28 mouse cellular contexts compared by ENCODE assay signal in the genomic region with DNA sequence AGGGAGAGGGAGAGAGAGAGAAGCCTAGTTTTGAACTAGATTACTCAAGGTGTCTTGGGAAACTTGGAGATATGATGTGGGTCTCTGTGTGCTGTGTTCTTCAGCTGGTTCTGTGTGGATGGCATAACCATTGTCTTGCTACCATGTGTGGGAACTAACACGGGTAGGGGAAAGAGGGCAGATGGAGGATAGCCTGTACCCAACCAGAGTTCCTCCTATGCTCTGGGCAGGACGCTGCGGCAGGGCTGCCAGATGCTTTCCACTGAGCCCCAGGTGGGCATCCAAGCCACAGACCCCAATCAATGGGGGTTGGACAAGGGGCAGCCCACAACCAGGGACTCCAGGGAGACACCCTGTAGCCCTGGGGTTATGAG. TPM values are rescaled to one million over a fixed set of nuclear protein-coding genes. Genes with fewer than 3 reads are reported as not detected.
DNase-seq lines count a peak whose midpoint lies in the region; ATAC-seq and TF ChIP-seq lines count a peak whose summit lies in the region.
"Had no signal": no experiment of that assay in that cellular context is flagged by ENCODE, and none has a peak within 500 bp of the region (broad histone marks: within the 10 kb centered on the region; RNA-seq: fewer than 3 reads in every experiment).

No protein-coding gene starts in this region.

- H3K36me3 ChIP-seq in hindbrain, embryonic 12.5 days = no peaks in the 10 kb centered on the region
- no peaks in the 10 kb centered on the region for H3K36me3 ChIP-seq in hindbrain, postnatal 0 days (ENCODE audit: insufficient read depth, low read length)
- no peaks in the 10 kb centered on the region for H3K36me3 ChIP-seq in midbrain, embryonic 11.5 days (ENCODE audit: control insufficient read depth, insufficient read depth, low read length)
- H3K36me3 ChIP-seq in midbrain, embryonic 15.5 days (replicated peaks) = no peaks in the 10 kb centered on the region
- H3K36me3 ChIP-seq in embryonic facial prominence, embryonic 14.5 days (ENCODE audit: control insufficient read depth, insufficient read depth, low read length) = no peaks in the 10 kb centered on the region
- H3K36me3 ChIP-seq in midbrain, embryonic 14.5 days (ENCODE audit: control insufficient read depth, insufficient read depth, low read length) = no peaks in the 10 kb centered on the region
- H3K36me3 ChIP-seq: embryonic facial prominence, embryonic 15.5 days; heart, embryonic 12.5 days; limb, embryonic 13.5 days; lung, embryonic 15.5 days; neural tube, embryonic 15.5 days had no signal

- H3K4me3 ChIP-seq in hindbrain, embryonic 12.5 days = no peak overlapping the region
- H3K4me3 ChIP-seq in hindbrain, postnatal 0 days (ENCODE audit: low read length) = no peak overlapping the region
- H3K4me3 ChIP-seq in midbrain, embryonic 11.5 days (ENCODE audit: low read depth, low read length) = no peak overlapping the region
- no peak overlapping the region for H3K4me3 ChIP-seq in midbrain, embryonic 15.5 days
- H3K4me3 ChIP-seq in embryonic facial prominence, embryonic 14.5 days (ENCODE audit: low read depth, low read length) = no peak overlapping the region
- H3K4me3 ChIP-seq in midbrain, embryonic 14.5 days (replicated peaks; ENCODE audit: low read depth, low read length) = no peak overlapping the region
- H3K4me3 ChIP-seq: embryonic facial prominence, embryonic 15.5 days; heart, embryonic 12.5 days; limb, embryonic 13.5 days; lung, embryonic 15.5 days; neural tube, embryonic 15.5 days had no signal

- H3K4me1 ChIP-seq in hindbrain, embryonic 12.5 days = no peaks in the 10 kb centered on the region
- H3K4me1 ChIP-seq in hindbrain, postnatal 0 days (ENCODE audit: insufficient read depth, low read length) = no peaks in the 10 kb centered on the region
- H3K4me1 ChIP-seq in midbrain, embryonic 11.5 days (ENCODE audit: control insufficient read depth, insufficient read depth, low read length) = no peaks in the 10 kb centered on the region
- H3K4me1 ChIP-seq in midbrain, embryonic 15.5 days = no peaks in the 10 kb centered on the region
- H3K4me1 ChIP-seq in embryonic facial prominence, embryonic 14.5 days (ENCODE audit: control insufficient read depth, insufficient read depth, low read length) = no peaks in the 10 kb centered on the region
- no peaks in the 10 kb centered on the region for H3K4me1 ChIP-seq in midbrain, embryonic 14.5 days (ENCODE audit: control insufficient read depth, insufficient read depth, low read length)
- H3K4me1 ChIP-seq: embryonic facial prominence, embryonic 15.5 days; heart, embryonic 12.5 days; limb, embryonic 13.5 days; lung, embryonic 15.5 days; neural tube, embryonic 15.5 days had no signal

- H3K9me3 ChIP-seq in hindbrain, embryonic 12.5 days (replicated peaks) = no peaks in the 10 kb centered on the region
- no peaks in the 10 kb centered on the region for H3K9me3 ChIP-seq in hindbrain, postnatal 0 days (ENCODE audit: low read length)
- no peaks in the 10 kb centered on the region for H3K9me3 ChIP-seq in midbrain, embryonic 11.5 days (ENCODE audit: control insufficient read depth, low read length)
- H3K9me3 ChIP-seq in midbrain, embryonic 15.5 days = no peaks in the 10 kb centered on the region
- peaks cover 8% of the 10 kb centered on the region; the same call in 1 of the 2 replicates for H3K9me3 ChIP-seq in embryonic facial prominence, embryonic 14.5 days (ENCODE audit: control insufficient read depth, low read length)
- H3K9me3 ChIP-seq in midbrain, embryonic 14.5 days (ENCODE audit: control insufficient read depth, low read length) = no peaks in the 10 kb centered on the region
- H3K9me3 ChIP-seq: embryonic facial prominence, embryonic 15.5 days; limb, embryonic 13.5 days; lung, embryonic 15.5 days; neural tube, embryonic 15.5 days had no signal

- 0 out of 2 replicates have a peak, but pooled peaks have one; percentile 13 for ATAC-seq in hindbrain, embryonic 12.5 days (ENCODE audit: low FRiP score)
- ATAC-seq in hindbrain, postnatal 0 days = no peak
- peak; percentile 46 for ATAC-seq in midbrain, embryonic 11.5 days (ENCODE audit: low FRiP score)
- no peak for ATAC-seq in midbrain, embryonic 15.5 days (replicated peaks)
- ATAC-seq in embryonic facial prominence, embryonic 14.5 days (ENCODE audit: low read depth) = 0 out of 2 replicates have a peak, but pooled peaks have one; percentile 22
- peak; percentile 27; the same call in 1 of the 2 replicates for ATAC-seq in midbrain, embryonic 14.5 days (ENCODE audit: low FRiP score, low TSS enrichment)
- ATAC-seq: activated CD4-positive, CD25-positive, alpha-beta regulatory T cell, adult 4 months; forebrain, embryonic 14.5 days had no signal

- H3K27me3 ChIP-seq in hindbrain, embryonic 12.5 days = no peaks in the 10 kb centered on the region
- H3K27me3 ChIP-seq in hindbrain, postnatal 0 days (ENCODE audit: insufficient read depth, low read length) = no peaks in the 10 kb centered on the region
- no peaks in the 10 kb centered on the region for H3K27me3 ChIP-seq in midbrain, embryonic 11.5 days (ENCODE audit: control insufficient read depth, insufficient read depth, low read length)
- H3K27me3 ChIP-seq in midbrain, embryonic 15.5 days (replicated peaks) = no peaks in the 10 kb centered on the region
- H3K27me3 ChIP-seq in embryonic facial prominence, embryonic 14.5 days (replicated peaks; ENCODE audit: control insufficient read depth, insufficient read depth, low read length) = no peaks in the 10 kb centered on the region
- no peaks in the 10 kb centered on the region for H3K27me3 ChIP-seq in midbrain, embryonic 14.5 days (ENCODE audit: control insufficient read depth, insufficient read depth, low read length)
- H3K27me3 ChIP-seq: embryonic facial prominence, embryonic 15.5 days; heart, embryonic 12.5 days; limb, embryonic 13.5 days; lung, embryonic 15.5 days; neural tube, embryonic 15.5 days had no signal

- no peak for DNase-seq in hindbrain, postnatal 0 days (ENCODE audit: low spot score)
- DNase-seq in midbrain, embryonic 11.5 days (ENCODE audit: low spot score, missing footprints) = no peak
- no peak for DNase-seq in embryonic facial prominence, embryonic 14.5 days (ENCODE audit: low spot score)
- DNase-seq in midbrain, embryonic 14.5 days = no peak
- DNase-seq in adrenal gland, postnatal 36 days = no peak
- DNase-seq in thymus, postnatal 36 days = no peak
- DNase-seq: adrenal gland, adult 2 months; B cell, adult 2 months; cerebellum, adult 9-10 months; gastrocnemius, postnatal 14 days; heart, adult 18-20 months; heart, postnatal 4 days; kidney, adult 11 months; kidney, postnatal 25 days; retina, postnatal 1 day; right cerebral cortex, postnatal 14 days had no signal

- H3K4me2 ChIP-seq in hindbrain, embryonic 12.5 days (replicated peaks) = no peak overlapping the region
- H3K4me2 ChIP-seq in hindbrain, postnatal 0 days (ENCODE audit: low read depth, low read length) = no peak overlapping the region
- H3K4me2 ChIP-seq in midbrain, embryonic 11.5 days = no peak overlapping the region
- no peak overlapping the region for H3K4me2 ChIP-seq in midbrain, embryonic 15.5 days
- H3K4me2 ChIP-seq in embryonic facial prominence, embryonic 14.5 days (ENCODE audit: low read depth, low read length) = no peak overlapping the region
- H3K4me2 ChIP-seq in midbrain, embryonic 14.5 days (ENCODE audit: low read length) = no peak overlapping the region
- H3K4me2 ChIP-seq: embryonic facial prominence, embryonic 15.5 days; heart, embryonic 12.5 days; limb, embryonic 13.5 days; liver, embryonic 11.5 days; lung, embryonic 15.5 days; neural tube, embryonic 15.5 days had no signal

- no peak overlapping the region for H3K27ac ChIP-seq in hindbrain, embryonic 12.5 days
- no peak overlapping the region for H3K27ac ChIP-seq in hindbrain, postnatal 0 days
- H3K27ac ChIP-seq in midbrain, embryonic 11.5 days (ENCODE audit: low read depth, low read length) = no peak overlapping the region
- no peak overlapping the region for H3K27ac ChIP-seq in midbrain, embryonic 15.5 days
- H3K27ac ChIP-seq in embryonic facial prominence, embryonic 14.5 days (replicated peaks; ENCODE audit: low read depth, low read length) = no peak overlapping the region
- no peak overlapping the region for H3K27ac ChIP-seq in midbrain, embryonic 14.5 days (replicated peaks; ENCODE audit: low read depth, low read length)
- H3K27ac ChIP-seq: embryonic facial prominence, embryonic 15.5 days; limb, embryonic 13.5 days; lung, embryonic 15.5 days; neural tube, embryonic 15.5 days had no signal

- TF ChIP-seq CTCF in hindbrain, postnatal 0 days (IDR thresholded peaks at IDR 0.05; ENCODE audit: low read depth) = no peak

- WGBS in hindbrain, embryonic 12.5 days = 21% methylated on average over 3 of the region's 3 CpGs
- 31% methylated on average over 3 of the region's 3 CpGs for WGBS in hindbrain, postnatal 0 days
- WGBS in midbrain, embryonic 11.5 days = 24% methylated on average over 3 of the region's 3 CpGs
- WGBS in midbrain, embryonic 15.5 days = 29% methylated on average over 3 of the region's 3 CpGs
- WGBS in embryonic facial prominence, embryonic 14.5 days = 25% methylated on average over 3 of the region's 3 CpGs
- 27% methylated on average over 3 of the region's 3 CpGs for WGBS in midbrain, embryonic 14.5 days

- no peak overlapping the region for H3K9ac ChIP-seq in hindbrain, embryonic 12.5 days
- H3K9ac ChIP-seq in hindbrain, postnatal 0 days (replicated peaks; ENCODE audit: low read length) = no peak overlapping the region
- H3K9ac ChIP-seq in midbrain, embryonic 11.5 days (ENCODE audit: low read length) = no peak overlapping the region
- no peak overlapping the region for H3K9ac ChIP-seq in midbrain, embryonic 15.5 days
- no peak overlapping the region for H3K9ac ChIP-seq in embryonic facial prominence, embryonic 14.5 days (ENCODE audit: low read depth, low read length)
- no peak overlapping the region for H3K9ac ChIP-seq in midbrain, embryonic 14.5 days (replicated peaks; ENCODE audit: low read length)
- H3K9ac ChIP-seq: embryonic facial prominence, embryonic 15.5 days; heart, embryonic 12.5 days; limb, embryonic 13.5 days; lung, embryonic 15.5 days; neural tube, embryonic 15.5 days had no signal

RNA-seq across cellular contexts. Expression of a gene that starts 29.8 kb away (rescaled TPM):
- 2.5 and 3.0 TPM in 2 replicates for polyA plus RNA-seq in hindbrain, embryonic 12.5 days (2016; fragmentation: Nextera tagmentation; extraction: Ambion mirVana)
- 50.8 and 61.0 TPM in 2 replicates for total RNA-seq in hindbrain, postnatal 0 days (2014; rRNA removed)
- 12.3 and 13.5 TPM in 2 replicates for polyA plus RNA-seq in hindbrain, postnatal 0 days (2015; fragmentation: Nextera tagmentation; extraction: Ambion mirVana)
- 0.42 and 0.57 TPM in 2 replicates for polyA plus RNA-seq in midbrain, embryonic 11.5 days (2014; fragmentation: Nextera tagmentation; extraction: Ambion mirVana)
- 8.3 and 10.6 TPM in 2 replicates for polyA plus RNA-seq in midbrain, embryonic 15.5 days (2015; fragmentation: Nextera tagmentation; extraction: Ambion mirVana)
- 1.4 and 2.3 TPM in 2 replicates for polyA plus RNA-seq in embryonic facial prominence, embryonic 14.5 days (2014; fragmentation: Nextera tagmentation; extraction: Ambion mirVana)
- 8.9 and 9.7 TPM in 2 replicates for polyA plus RNA-seq in midbrain, embryonic 14.5 days (2014; fragmentation: Nextera tagmentation; extraction: Ambion mirVana)
- total RNA-seq in adrenal gland, postnatal 36 days (2021) = 1 to 10 TPM in 1 of 2 experiments, under 1 TPM in 1; 0.99 to 1.5 TPM
- total RNA-seq: heart, adult 18-20 months; megakaryocyte, adult 5-6 weeks had no signal
- polyA plus RNA-seq: activated CD4-positive, CD25-positive, alpha-beta regulatory T cell, adult 4 months; small intestine, adult 2 months had no signal

Comparison
In these comparisons a context has a peak if more than half of its experiments do, and no peak if none do; other contexts are left out.
1. ATAC-seq: peak in hindbrain, embryonic 12.5 days (single experiment), midbrain, embryonic 11.5 days (single experiment), embryonic facial prominence, embryonic 14.5 days (single experiment) and midbrain, embryonic 14.5 days (single experiment); none in hindbrain, postnatal 0 days (single experiment) and midbrain, embryonic 15.5 days (single experiment).